Mouse (Mus musculus) ES-E14 (cell line): ENCODE results near the gene Hs3st5. TPM values are rescaled to one million over a fixed set of nuclear protein-coding genes. Genes with fewer than 3 reads are reported as not detected.

Experiments
- DNase-seq: peaks from one replicate; pipeline ENCODE4 v3.0.0-alpha.2; 2013; ENCODE audit warnings: low read depth, low spot score
- H3K27ac ChIP-seq: 2 replicates; pipeline ENCODE4 v1.5.1; 2012; ENCODE audit warnings: low read depth, mild to moderate bottlenecking, low read length, moderate library complexity, mixed read lengths; ENCODE audit not compliant: poor library complexity, insufficient read depth, severe bottlenecking
- H3K36me3 ChIP-seq: 2 replicates; pipeline ENCODE4 v1.6.1; 2012; ENCODE audit warnings: mild to moderate bottlenecking, low read length, moderate library complexity, mixed read lengths; ENCODE audit not compliant: control insufficient read depth, poor library complexity, insufficient read depth, severe bottlenecking
- H3K4me1 ChIP-seq, 2 experiments: fragments of 150-350 bp in 1 of 2; sonication (generic) in 1 of 2; 2 replicates each; pipeline ENCODE4 v1.6.1; 2012; ENCODE audit warnings: low read length in 2 of 2, mild to moderate bottlenecking in 1 of 2, mixed read lengths in 1 of 2; ENCODE audit not compliant: control insufficient read depth in 2 of 2, insufficient read depth in 2 of 2, poor library complexity in 1 of 2
- H3K4me3 ChIP-seq, 2 experiments: fragments of 150-350 bp in 1 of 2; sonication (generic) in 1 of 2; 2 replicates each; pipeline ENCODE4 v1.5.1; 2012; ENCODE audit warnings: low read length in 2 of 2, low read depth in 1 of 2, mild to moderate bottlenecking in 1 of 2, mixed read lengths in 1 of 2; ENCODE audit not compliant: insufficient read depth in 1 of 2, poor library complexity in 1 of 2, severe bottlenecking in 1 of 2
- H3K9ac ChIP-seq: 2 replicates; pipeline ENCODE4 v1.6.1; 2012; ENCODE audit warnings: low read depth, mild to moderate bottlenecking, low read length, mixed read lengths; ENCODE audit not compliant: poor library complexity, insufficient read depth, severe bottlenecking
- H3K9me3 ChIP-seq: fragments of 150-350 bp; sonication (generic); 2 replicates; pipeline ENCODE4 v1.6.1; 2012; ENCODE audit warnings: low read depth, mild to moderate bottlenecking, low read length; ENCODE audit not compliant: control insufficient read depth, insufficient read depth
- CHD2 ChIP-seq: IDR thresholded peaks from 2 replicates; pipeline ENCODE4 v1.6.1; 2014; ENCODE audit warnings: mild to moderate bottlenecking, low read depth, low read length, inconsistent platforms
- HCFC1 ChIP-seq: IDR thresholded peaks from 2 replicates; pipeline ENCODE4 v1.6.1; 2012; ENCODE audit warnings: low read length, inconsistent platforms, borderline replicate concordance; ENCODE audit not compliant: insufficient read depth
- MAFK ChIP-seq: IDR thresholded peaks from 2 replicates; pipeline ENCODE4 v1.6.1; 2014; ENCODE audit warnings: mild to moderate bottlenecking, low read depth, low read length, inconsistent platforms; ENCODE audit not compliant: insufficient read depth
- ZC3H11A ChIP-seq: IDR thresholded peaks from 2 replicates; pipeline ENCODE4 v1.6.1; 2012; ENCODE audit warnings: low read depth, mild to moderate bottlenecking, inconsistent platforms, low read length, borderline replicate concordance
- ZNF384 ChIP-seq: IDR thresholded peaks from 2 replicates; pipeline ENCODE4 v1.6.1; 2012; ENCODE audit warnings: low read depth, low read length, inconsistent platforms
- in situ Hi-C, 2 experiments: fragments of 600-800 bp; cut with MboI; formaldehyde crosslinking; loops; one replicate each; pipeline ENCODE4 v1.15.1; 2025; ENCODE audit warnings: low sequenced_read_pairs in 2 of 2, inconsistent platforms in 1 of 2; ENCODE audit not compliant: unreplicated experiment in 2 of 2
- total RNA-seq: library from RNA; depleted of rRNA; stranded (reverse); fragments of 300-350 nt; gene quantifications from 2 replicates; pipeline ENCODE4 v1.2.3, GENCODE M21; 2012; rRNA removed

The Hs3st5 gene
- total RNA-seq = 0.13 and 0.21 TPM in 2 replicates

GRCm38 (mm10) chr10:36506727-36507555, at the start of gene Hs3st5:
Gene Hs3st5 (plus strand): TSS chr10:36506814.
- TF ChIP-seq CHD2 (no peak), HCFC1 (peak; percentile 24; the same call in 1 of the 2 replicates)
- Histone ChIP-seq H3K9ac (peak within 1 kb of the TSS; percentile 30; the same call in 1 of the 2 replicates), H3K9me3 (no peaks in the 10 kb centered on the region), H3K4me3 (peak within 1 kb of the TSS; percentile 82 to 84), H3K27ac (no peak within 1 kb of the TSS), H3K36me3 (no peaks in the 10 kb centered on the region), H3K4me1 (peaks cover 0 to 2% of the 10 kb centered on the region in 2 experiments; a peak in 1 of 4 replicates)
- in situ Hi-C loops = no loop called here
- peak; percentile 54 for DNase-seq

GRCm38 (mm10) chr10:36468664-36469063, 38.0 kb upstream of the Hs3st5 start:
- Histone ChIP-seq H3K9me3 (no peaks in the 10 kb centered on the region), H3K36me3 (no peaks in the 10 kb centered on the region), H3K4me3 (no peak overlapping the region), H3K27ac (no peak overlapping the region), H3K4me1 (no peaks in the 10 kb centered on the region), H3K9ac (no peak overlapping the region)
- no peak for TF ChIP-seq HCFC1
- no peak for DNase-seq
- in situ Hi-C loops = no loop called here

GRCm38 (mm10) chr10:36471135-36471534, 35.5 kb upstream of the Hs3st5 start:
- H3K9ac ChIP-seq = no peak overlapping the region
- TF ChIP-seq ZC3H11A (no peak), MAFK (no peak), HCFC1 (no peak), ZNF384 (no peak), CHD2 (no peak)
- H3K27ac ChIP-seq = no peak overlapping the region
- H3K36me3 ChIP-seq = no peaks in the 10 kb centered on the region
- no peaks in the 10 kb centered on the region for H3K9me3 ChIP-seq
- H3K4me1 ChIP-seq = no peaks in the 10 kb centered on the region
- H3K4me3 ChIP-seq = no peak overlapping the region
- in situ Hi-C loops = no loop called here
- no peak for DNase-seq

- Histone ChIP-seq H3K36me3 (no peaks in the 10 kb centered on the region), H3K9ac (no peak overlapping the region), H3K4me3 (no peak overlapping the region), H3K9me3 (no peaks in the 10 kb centered on the region), H3K27ac (no peak overlapping the region), H3K4me1 (no peaks in the 10 kb centered on the region)
- DNase-seq = no peak
- TF ChIP-seq CHD2 = no peak
- TF ChIP-seq ZNF384 = no peak
- TF ChIP-seq HCFC1 = no peak
- no peak for TF ChIP-seq ZC3H11A
- TF ChIP-seq MAFK = no peak
- in situ Hi-C loops = no loop called here
These were observed 31.8 kb upstream of the Hs3st5 start for GRCm38 (mm10) chr10:36474834-36475233.

GRCm38 (mm10) chr10:36477543-36477942, 29.1 kb upstream of the Hs3st5 start:
- DNase-seq = no peak
- no peak overlapping the region for H3K9ac ChIP-seq
- TF ChIP-seq ZNF384 (no peak), HCFC1 (no peak), CHD2 (no peak), MAFK (no peak), ZC3H11A (no peak)

More at GRCm38 (mm10) chr10:36477543-36477942, 29.1 kb upstream of the Hs3st5 start:
- H3K27ac ChIP-seq = no peak overlapping the region
- no peaks in the 10 kb centered on the region for H3K9me3 ChIP-seq
- no peak overlapping the region for H3K4me3 ChIP-seq
- H3K36me3 ChIP-seq = no peaks in the 10 kb centered on the region
- in situ Hi-C loops = no loop called here
- H3K4me1 ChIP-seq = no peaks in the 10 kb centered on the region
